Mouse (Mus musculus): ENCODE data around the gene Zbtb17.

DNA sequence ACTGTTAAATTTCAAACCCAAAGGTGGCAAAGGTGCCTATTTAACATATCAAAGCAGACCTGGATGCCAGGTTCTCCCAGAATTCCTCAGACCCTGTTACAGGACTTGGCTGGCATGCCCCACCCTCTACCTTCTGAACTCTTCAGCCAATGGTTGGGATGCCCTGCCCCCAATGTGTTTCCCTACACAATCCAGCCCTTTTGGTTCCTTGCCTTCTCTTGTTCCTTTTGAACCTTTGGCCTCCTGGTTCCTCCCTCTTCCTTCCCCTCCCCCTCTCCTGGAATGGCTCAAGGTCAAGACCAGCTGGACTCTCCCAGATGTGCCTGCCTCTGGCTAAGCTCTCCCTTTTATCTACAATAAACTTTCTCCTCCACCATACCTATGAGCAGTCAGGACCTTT lies 3.6 kb upstream of the Zbtb17 start:
- TF ChIP-seq CTCF (IDR thresholded peaks at IDR 0.05; ENCODE audit: low read depth, low read length) (no peak), POLR2A (IDR thresholded peaks at IDR 0.05; ENCODE audit: borderline replicate concordance, low read depth, low read length) (no peak)
